Mouse (Mus musculus) hindbrain, embryonic 11.5 days (tissue): Measurements from ENCODE around the gene Efna3. TPM values are rescaled to one million over a fixed set of nuclear protein-coding genes. Genes with fewer than 3 reads are reported as not detected.
A peak's percentile ranks its signal among the peaks of the same experiment; 100 is the strongest.

ENCODE experiments used
- ATAC-seq: fragments of 200-750 bp; cut with Nextera tagmentation; 2 replicates; pipeline ENCODE4 v1.8.0; 2017; ENCODE audit warnings: mild to moderate bottlenecking, moderate TSS enrichment, moderate library complexity; ENCODE audit not compliant: low FRiP score
- DNase-seq: peaks from one replicate; pipeline ENCODE4 v3.0.0-alpha.2; 2015; ENCODE audit warnings: low spot score
- H3K27ac ChIP-seq: fragments of 300-500 bp; sonication (generic); 2 replicates; pipeline ENCODE4 v1.5.1; 2014; ENCODE audit warnings: mild to moderate bottlenecking, low read depth, low read length
- H3K27me3 ChIP-seq: fragments of 300-500 bp; sonication (generic); 2 replicates; pipeline ENCODE4 v1.6.1; 2014; ENCODE audit warnings: mild to moderate bottlenecking, low read length, moderate library complexity, mixed read lengths; ENCODE audit not compliant: control insufficient read depth, insufficient read depth
- H3K36me3 ChIP-seq: fragments of 300-500 bp; sonication (generic); 2 replicates; pipeline ENCODE4 v1.6.1; 2014; ENCODE audit warnings: mild to moderate bottlenecking, low read length, moderate library complexity, mixed read lengths; ENCODE audit not compliant: control insufficient read depth, insufficient read depth
- H3K4me1 ChIP-seq: fragments of 300-500 bp; sonication (generic); replicated peaks from 2 replicates; pipeline ENCODE4 v1.6.1; 2014; ENCODE audit warnings: low read length, mixed read lengths; ENCODE audit not compliant: control insufficient read depth, insufficient read depth
- H3K4me2 ChIP-seq: fragments of 300-500 bp; sonication (generic); replicated peaks from 2 replicates; pipeline ENCODE4 v1.6.1; 2014; ENCODE audit warnings: mild to moderate bottlenecking, low read depth, low read length
- H3K4me3 ChIP-seq: fragments of 300-500 bp; sonication (generic); 2 replicates; pipeline ENCODE4 v1.5.1; 2014; ENCODE audit warnings: low read depth, low read length
- H3K9ac ChIP-seq: fragments of 300-500 bp; sonication (generic); 2 replicates; pipeline ENCODE4 v1.6.1; 2014; ENCODE audit warnings: low read depth, low read length
- H3K9me3 ChIP-seq: fragments of 300-500 bp; sonication (generic); 2 replicates; pipeline ENCODE4 v1.6.1; 2016; ENCODE audit warnings: low read length; ENCODE audit not compliant: control insufficient read depth
- WGBS: fragments of 180-500 bp; shearing (Covaris S2); extraction: QIAGEN DNeasy Blood & Tissue Kit; methylation state at CpG from one replicate; pipeline ENCODE4 v1.1.7; 2014; 5-methylcytosine and 5-hydroxymethylcytosine counted together
- polyA plus RNA-seq: library from polyadenylated mRNA; unstranded; fragments of >200 nt; fragmentation: Nextera tagmentation; extraction: Ambion mirVana; gene quantifications from 2 replicates; pipeline ENCODE4 v1.2.1, GENCODE M21; 2014

Efna3 gene
- polyA plus RNA-seq, 1 experiment from 2014 or later: 13.8 TPM

GRCm38 (mm10) chr3:89280606-89281511 lies 41.9 kb downstream of the Efna3 start, which contains the start of gene Efna1:
Gene Efna1 (minus strand): TSS chr3:89281142.
- H3K36me3 ChIP-seq: no peaks in the 10 kb centered on the region
- H3K9ac ChIP-seq: peak within 1 kb of the TSS; percentile 58
- peaks cover 38% of the 10 kb centered on the region for H3K27me3 ChIP-seq
- peak within 1 kb of the TSS; percentile 85 for H3K4me2 ChIP-seq
- peaks cover 13% of the 10 kb centered on the region for H3K4me1 ChIP-seq
- ATAC-seq (peak; percentile 36; the same call in 1 of the 2 replicates), DNase-seq (peak; percentile 62)
- no peak within 1 kb of the TSS for H3K27ac ChIP-seq
- WGBS: under 1% methylated on average over 52 of the region's 52 CpGs
- H3K4me3 ChIP-seq: peak within 1 kb of the TSS; percentile 38
- no peaks in the 10 kb centered on the region for H3K9me3 ChIP-seq

GRCm38 (mm10) chr3:89280050-89280605 lies 42.6 kb downstream of the Efna3 start:
- WGBS: under 1% methylated on average over 29 of the region's 29 CpGs

DNA sequence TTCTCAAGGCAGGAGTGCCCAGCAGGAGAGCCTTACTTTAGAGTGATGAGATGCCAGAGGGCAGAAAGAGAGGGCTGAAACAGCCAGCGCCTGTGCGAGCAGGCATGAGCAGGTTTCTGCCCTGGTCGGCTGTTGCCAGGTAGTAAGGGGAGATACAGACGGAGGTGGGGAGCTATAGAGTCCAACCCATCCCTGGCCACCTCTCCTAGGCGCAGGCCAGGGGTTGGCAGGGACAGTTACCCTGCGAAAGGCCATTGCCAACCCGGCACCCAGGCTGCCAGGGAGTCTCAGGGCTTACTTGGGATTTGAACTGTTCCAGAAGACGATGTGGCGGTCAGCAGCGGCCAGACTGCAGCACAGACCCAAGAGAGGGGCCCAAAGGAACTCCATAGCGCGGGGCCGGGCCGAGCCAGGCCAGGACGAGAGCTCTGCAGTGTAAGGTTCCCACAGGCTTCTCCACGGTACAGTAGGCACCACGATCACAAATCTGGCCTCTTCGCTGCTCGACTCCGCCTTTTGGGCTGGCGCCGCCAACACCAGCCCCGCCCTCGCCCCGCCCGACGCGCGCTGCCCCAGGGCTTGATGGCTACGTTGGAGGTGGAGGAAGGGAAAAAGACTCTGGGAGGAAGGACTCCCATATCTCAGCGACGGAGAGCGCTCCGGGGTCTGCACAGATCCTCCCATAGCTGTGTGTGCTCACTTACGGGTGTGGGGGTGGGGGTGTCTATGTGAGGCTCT lies 43.4 kb downstream of the Efna3 start:
- WGBS: 3% methylated on average over 33 of the region's 35 CpGs
- Histone ChIP-seq H3K9me3 (no peaks in the 10 kb centered on the region), H3K27me3 (peaks cover 38% of the 10 kb centered on the region), H3K4me1 (peaks cover 13% of the 10 kb centered on the region), H3K27ac (no peak overlapping the region), H3K9ac (peak overlapping the region; percentile 35), H3K4me2 (peak overlapping the region; percentile 85), H3K36me3 (no peaks in the 10 kb centered on the region), H3K4me3 (peak overlapping the region; percentile 38)
- ATAC-seq (peak; percentile 61), DNase-seq (peak; percentile 83)

More at GRCm38 (mm10) chr3:89280050-89280605, 42.6 kb downstream of the Efna3 start:
- Histone ChIP-seq H3K36me3 (no peaks in the 10 kb centered on the region), H3K4me1 (peaks cover 13% of the 10 kb centered on the region), H3K4me2 (peak overlapping the region; percentile 85), H3K9ac (peak overlapping the region; percentile 58), H3K27ac (no peak overlapping the region), H3K27me3 (peaks cover 38% of the 10 kb centered on the region), H3K9me3 (no peaks in the 10 kb centered on the region), H3K4me3 (peak overlapping the region; percentile 38)
- ATAC-seq: peak; percentile 39
- DNase-seq: peak; percentile 57

- WGBS: 21% methylated on average over 8 of the region's 8 CpGs
- Histone ChIP-seq H3K27me3 (peaks cover 38% of the 10 kb centered on the region), H3K36me3 (no peaks in the 10 kb centered on the region), H3K9ac (no peak overlapping the region), H3K27ac (no peak overlapping the region), H3K4me2 (peak overlapping the region; percentile 85), H3K9me3 (no peaks in the 10 kb centered on the region), H3K4me3 (peak overlapping the region; percentile 38), H3K4me1 (peaks cover 13% of the 10 kb centered on the region)
- DNase-seq (no peak), ATAC-seq (no peak)
Observed at GRCm38 (mm10) chr3:89278643-89279042, 44.1 kb downstream of the Efna3 start.

DNA sequence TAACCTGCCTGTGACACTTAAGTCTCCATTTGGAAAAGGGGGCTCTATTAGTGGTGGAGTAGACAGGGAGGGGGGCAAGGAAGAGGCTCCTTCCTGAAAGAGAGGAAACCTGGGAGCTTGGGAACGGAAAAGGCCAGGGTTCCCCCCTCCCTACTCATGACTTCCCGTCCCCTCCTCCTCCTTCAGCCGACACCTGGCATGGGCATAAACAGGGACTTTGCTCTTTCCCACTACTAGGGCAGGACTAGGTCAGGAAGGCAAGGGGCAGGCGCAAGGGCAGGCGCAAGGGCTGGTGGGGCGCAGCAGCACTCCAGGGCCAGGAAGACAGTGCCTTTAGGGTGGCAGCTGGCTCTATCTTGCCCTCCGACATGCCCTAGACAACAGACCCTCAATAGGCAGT lies 44.7 kb downstream of the Efna3 start:
- Histone ChIP-seq H3K4me2 (no peak overlapping the region), H3K27ac (no peak overlapping the region)
- 81% methylated on average over 6 of the region's 7 CpGs for WGBS

GRCm38 (mm10) chr3:89277281-89278021 lies 45.3 kb downstream of the Efna3 start:
- DNase-seq: no peak
- Histone ChIP-seq H3K4me3 (no peak overlapping the region), H3K9ac (no peak overlapping the region), H3K9me3 (no peaks in the 10 kb centered on the region), H3K27me3 (peaks cover 38% of the 10 kb centered on the region), H3K4me2 (no peak overlapping the region; the same call in 1 of the 2 replicates), H3K4me1 (peaks cover 13% of the 10 kb centered on the region), H3K36me3 (no peaks in the 10 kb centered on the region), H3K27ac (no peak overlapping the region)
- ATAC-seq: no peak
- WGBS: 53% methylated on average over 14 of the region's 14 CpGs

More for the DNA sequence above, 44.7 kb downstream of the Efna3 start:
- Histone ChIP-seq H3K9me3 (no peaks in the 10 kb centered on the region), H3K4me1 (peaks cover 13% of the 10 kb centered on the region), H3K9ac (no peak overlapping the region), H3K4me3 (0 out of 2 replicates have a peak overlapping the region, but pooled peaks have one; percentile 12), H3K36me3 (no peaks in the 10 kb centered on the region), H3K27me3 (peaks cover 38% of the 10 kb centered on the region)
- ATAC-seq (no peak), DNase-seq (no peak)

- no peak overlapping the region for H3K4me2 ChIP-seq
- WGBS: 93% methylated on average over 13 of the region's 13 CpGs
- no peak overlapping the region for H3K9ac ChIP-seq
- H3K36me3 ChIP-seq: no peaks in the 10 kb centered on the region
- H3K4me3 ChIP-seq: no peak overlapping the region
- no peak overlapping the region for H3K27ac ChIP-seq
- peaks cover 30% of the 10 kb centered on the region for H3K27me3 ChIP-seq
- H3K9me3 ChIP-seq: no peaks in the 10 kb centered on the region
- no peak for ATAC-seq
- peaks cover 11% of the 10 kb centered on the region for H3K4me1 ChIP-seq
- DNase-seq: no peak
Observed at GRCm38 (mm10) chr3:89276061-89276460, 46.7 kb downstream of the Efna3 start.

- no peak for ATAC-seq
- WGBS: 72% methylated on average over 6 of the region's 6 CpGs
- Histone ChIP-seq H3K4me3 (no peak overlapping the region), H3K4me1 (0 out of 2 replicates have a peak, but pooled peaks cover 6% of the 10 kb centered on the region), H3K9me3 (no peaks in the 10 kb centered on the region), H3K36me3 (no peaks in the 10 kb centered on the region), H3K4me2 (no peak overlapping the region), H3K27ac (no peak overlapping the region), H3K27me3 (no peaks in the 10 kb centered on the region), H3K9ac (no peak overlapping the region)
- no peak for DNase-seq
Observed at GRCm38 (mm10) chr3:89271760-89272159, 51.0 kb downstream of the Efna3 start.
